Mouse (Mus musculus): ENCODE results near the gene Zfp646.

DNA sequence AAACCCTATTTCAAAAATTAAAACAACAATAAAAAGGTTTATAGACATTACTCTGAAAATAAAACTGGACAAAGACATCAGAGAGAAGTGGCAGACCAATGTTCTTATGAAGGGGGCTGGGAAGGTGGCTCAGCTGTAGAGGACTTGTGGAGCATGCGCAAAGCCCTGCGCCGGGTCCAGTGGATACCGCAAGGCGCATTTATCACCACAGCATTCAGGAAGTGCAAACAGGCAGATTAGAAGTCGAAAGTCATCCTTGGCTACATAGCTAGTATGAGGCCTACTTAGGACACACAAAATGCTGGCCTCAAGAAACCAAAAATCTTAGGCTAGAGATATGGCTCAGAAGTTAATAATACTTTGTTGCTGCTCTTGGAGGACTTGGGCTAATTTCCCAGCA is 17.8 kb upstream of the Zfp646 start:
- TF ChIP-seq CTCF (IDR thresholded peaks at IDR 0.05; ENCODE audit: extremely low read depth, insufficient read length, insufficient replicate concordance, low read depth, low read length) (no peak), POLR2A (IDR thresholded peaks at IDR 0.05; ENCODE audit: low read depth, low read length) (no peak)
